Mouse (Mus musculus) liver, embryonic 16.5 days (tissue): ENCODE measurements around the gene Pxylp1. TPM values are rescaled to one million over a fixed set of nuclear protein-coding genes. Genes with fewer than 3 reads are reported as not detected.
"Not testable (repeated sequence)": the region's sequence is repeated elsewhere in the genome, so short reads cannot be mapped to it uniquely, and the experiment has no call there.

Source experiments
- ATAC-seq: fragments of 200-750 bp; cut with Nextera tagmentation; 2 replicates; pipeline ENCODE4 v1.8.0; 2017; ENCODE audit warnings: low read depth, mild to moderate bottlenecking, moderate number of reproducible peaks, moderate library complexity
- H3K27ac ChIP-seq: fragments of 300-500 bp; sonication (generic); 2 replicates; pipeline ENCODE4 v1.5.1; 2014; ENCODE audit warnings: mild to moderate bottlenecking, low read length
- H3K27me3 ChIP-seq: fragments of 300-500 bp; sonication (generic); 2 replicates; pipeline ENCODE4 v1.6.1; 2014; ENCODE audit warnings: low read depth, low read length, mixed read lengths; ENCODE audit not compliant: control insufficient read depth, insufficient read depth
- H3K36me3 ChIP-seq: fragments of 300-500 bp; sonication (generic); 2 replicates; pipeline ENCODE4 v1.6.1; 2014; ENCODE audit warnings: mild to moderate bottlenecking; ENCODE audit not compliant: control insufficient read depth, insufficient read depth
- H3K4me1 ChIP-seq: fragments of 300-500 bp; sonication (generic); 2 replicates; pipeline ENCODE4 v1.6.1; 2014; ENCODE audit warnings: low read depth, low read length, mixed read lengths; ENCODE audit not compliant: control insufficient read depth
- H3K4me2 ChIP-seq: fragments of 300-500 bp; sonication (generic); 2 replicates; pipeline ENCODE4 v1.6.1; 2014; ENCODE audit warnings: low read depth, low read length, mixed read lengths
- H3K4me3 ChIP-seq: fragments of 300-500 bp; sonication (generic); 2 replicates; pipeline ENCODE4 v1.5.1; 2014; ENCODE audit warnings: low read depth, mild to moderate bottlenecking, low read length
- H3K9ac ChIP-seq: fragments of 300-500 bp; sonication (generic); 2 replicates; pipeline ENCODE4 v1.6.1; 2014; ENCODE audit warnings: low read depth, low read length
- H3K9me3 ChIP-seq: fragments of 300-500 bp; sonication (generic); replicated peaks from 2 replicates; pipeline ENCODE4 v1.6.1; 2016; ENCODE audit warnings: low read length; ENCODE audit not compliant: control insufficient read depth
- WGBS: fragments of 180-500 bp; shearing (Covaris S2); extraction: QIAGEN DNeasy Blood & Tissue Kit; methylation state at CpG from one replicate; pipeline ENCODE4 v1.1.7; 2014; ENCODE audit not compliant: insufficient replicate concordance; 5-methylcytosine and 5-hydroxymethylcytosine counted together
- polyA plus RNA-seq: library from polyadenylated mRNA; unstranded; fragments of >200 nt; fragmentation: Nextera tagmentation; extraction: Ambion mirVana; gene quantifications from 2 replicates; pipeline ENCODE4 v1.2.1, GENCODE M21; 2015

The Pxylp1 gene
- polyA plus RNA-seq: 4.6 and 6.3 TPM in 2 replicates

- Histone ChIP-seq H3K4me2 (no peak within 1 kb of the TSS), H3K27me3 (peaks cover 23% of the 10 kb centered on the region), H3K27ac (no peak within 1 kb of the TSS), H3K36me3 (no peaks in the 10 kb centered on the region), H3K4me3 (no peak within 1 kb of the TSS), H3K9ac (no peak within 1 kb of the TSS), H3K4me1 (no peaks in the 10 kb centered on the region; the same call in 1 of the 2 replicates), H3K9me3 (no peaks in the 10 kb centered on the region)
- no peak for ATAC-seq
- 33% methylated on average over 3 of the region's 3 CpGs for WGBS
These were observed at the start of gene Pxylp1 for GRCm38 (mm10) chr9:96892546-96892945. Gene Pxylp1 (minus strand): TSS chr9:96892669.

- Histone ChIP-seq H3K9me3 (no peaks in the 10 kb centered on the region; the same call in 1 of the 2 replicates), H3K36me3 (no peaks in the 10 kb centered on the region), H3K4me1 (no peaks in the 10 kb centered on the region), H3K27me3 (peaks cover under 1% of the 10 kb centered on the region), H3K4me2 (no peak overlapping the region), H3K27ac (no peak overlapping the region), H3K9ac (no peak overlapping the region), H3K4me3 (no peak overlapping the region)
- WGBS: 65% methylated on average over 5 of the region's 5 CpGs
- ATAC-seq: no peak
These were observed 46.4 kb upstream of the Pxylp1 start for GRCm38 (mm10) chr9:96938887-96939286.

- H3K4me1 ChIP-seq, ATAC-seq, H3K9me3 ChIP-seq, H3K27ac ChIP-seq, H3K4me3 ChIP-seq, H3K9ac ChIP-seq, H3K27me3 ChIP-seq, H3K4me2 ChIP-seq, H3K36me3 ChIP-seq: not testable (repeated sequence)
- 55% methylated on average over 2 of the region's 2 CpGs for WGBS
These were observed 44.0 kb upstream of the Pxylp1 start for GRCm38 (mm10) chr9:96936427-96936826.

GRCm38 (mm10) chr9:96935556-96936300 lies 43.3 kb upstream of the Pxylp1 start:
- H3K27me3 ChIP-seq: no peaks in the 10 kb centered on the region; the same call in 1 of the 2 replicates
- no peak overlapping the region for H3K4me2 ChIP-seq
- H3K4me1 ChIP-seq: no peaks in the 10 kb centered on the region
- H3K27ac ChIP-seq: no peak overlapping the region
- 16% methylated on average over 15 of the region's 15 CpGs for WGBS
- no peaks in the 10 kb centered on the region for H3K36me3 ChIP-seq
- H3K9me3 ChIP-seq: peaks cover 2% of the 10 kb centered on the region; the same call in 1 of the 2 replicates
- H3K4me3 ChIP-seq: no peak overlapping the region
- no peak overlapping the region for H3K9ac ChIP-seq
- ATAC-seq: no peak

- 54% methylated on average over 3 of the region's 3 CpGs for WGBS
- ATAC-seq: no peak
These were observed 42.3 kb upstream of the Pxylp1 start for GRCm38 (mm10) chr9:96934816-96935215.

GRCm38 (mm10) chr9:96932751-96933150 lies 40.3 kb upstream of the Pxylp1 start:
- WGBS: 73% methylated on average over 8 of the region's 8 CpGs
- Histone ChIP-seq H3K36me3 (no peaks in the 10 kb centered on the region), H3K4me3 (no peak overlapping the region)

More at GRCm38 (mm10) chr9:96934816-96935215, 42.3 kb upstream of the Pxylp1 start:
- H3K27me3 ChIP-seq: no peaks in the 10 kb centered on the region; the same call in 1 of the 2 replicates
- H3K9ac ChIP-seq: no peak overlapping the region
- H3K27ac ChIP-seq: no peak overlapping the region
- 0 out of 2 replicates have a peak, but pooled peaks cover 2% of the 10 kb centered on the region for H3K9me3 ChIP-seq
- H3K36me3 ChIP-seq: no peaks in the 10 kb centered on the region
- H3K4me1 ChIP-seq: no peaks in the 10 kb centered on the region
- no peak overlapping the region for H3K4me2 ChIP-seq
- no peak overlapping the region for H3K4me3 ChIP-seq

GRCm38 (mm10) chr9:96923577-96924316 lies 31.3 kb upstream of the Pxylp1 start:
- no peak overlapping the region for H3K9ac ChIP-seq
- H3K36me3 ChIP-seq: no peaks in the 10 kb centered on the region
- no peak for ATAC-seq
- no peaks in the 10 kb centered on the region for H3K27me3 ChIP-seq
- 64% methylated on average over 17 of the region's 17 CpGs for WGBS
- no peaks in the 10 kb centered on the region for H3K4me1 ChIP-seq
- no peaks in the 10 kb centered on the region for H3K9me3 ChIP-seq
- no peak overlapping the region for H3K4me2 ChIP-seq
- no peak overlapping the region for H3K27ac ChIP-seq
- H3K4me3 ChIP-seq: no peak overlapping the region

More at GRCm38 (mm10) chr9:96932751-96933150, 40.3 kb upstream of the Pxylp1 start:
- Histone ChIP-seq H3K4me1 (no peaks in the 10 kb centered on the region), H3K4me2 (no peak overlapping the region), H3K27me3 (no peaks in the 10 kb centered on the region; the same call in 1 of the 2 replicates), H3K9ac (no peak overlapping the region), H3K9me3 (0 out of 2 replicates have a peak, but pooled peaks cover 2% of the 10 kb centered on the region), H3K27ac (no peak overlapping the region)
- no peak for ATAC-seq

GRCm38 (mm10) chr9:96923119-96923518 lies 30.6 kb upstream of the Pxylp1 start:
- WGBS: 62% methylated on average over 6 of the region's 6 CpGs
- no peaks in the 10 kb centered on the region for H3K36me3 ChIP-seq
- no peak overlapping the region for H3K4me3 ChIP-seq
- H3K27me3 ChIP-seq: no peaks in the 10 kb centered on the region
- no peak overlapping the region for H3K27ac ChIP-seq
- H3K4me2 ChIP-seq: no peak overlapping the region
- H3K9ac ChIP-seq: no peak overlapping the region
- no peak for ATAC-seq
- no peaks in the 10 kb centered on the region for H3K9me3 ChIP-seq
- H3K4me1 ChIP-seq: no peaks in the 10 kb centered on the region
